Mouse (Mus musculus): ENCODE measurements around the gene Tppp2. TPM values are rescaled to one million over a fixed set of nuclear protein-coding genes. Genes with fewer than 3 reads are reported as not detected.
A peak's percentile ranks its signal among the peaks of the same experiment; 100 is the strongest.

Tppp2 gene
- polyA plus RNA-seq, 1 experiment: not detected

- H3K4me3 ChIP-seq (ENCODE audit: extremely low read depth, insufficient read depth, insufficient read length): peak overlapping the region; percentile 66
- H3K27ac ChIP-seq (ENCODE audit: insufficient read depth, low read length): no peak overlapping the region
- TF ChIP-seq CTCF (IDR thresholded peaks at IDR 0.05; ENCODE audit: extremely low read depth, insufficient read depth, insufficient read length, insufficient replicate concordance): no peak
- no peak for TF ChIP-seq POLR2A (IDR thresholded peaks at IDR 0.05; ENCODE audit: low read depth, low read length)
- WGBS: 29% methylated on average over 14 of the region's 14 CpGs
- H3K36me3 ChIP-seq (ENCODE audit: control insufficient read depth, insufficient read depth, low read length): no peaks in the 10 kb centered on the region
- DNase-seq (ENCODE audit: low read depth in 1 of 2, low spot score in 2 of 2): no peak
- peaks cover 3% of the 10 kb centered on the region for H3K4me1 ChIP-seq (ENCODE audit: control insufficient read depth, insufficient read depth, insufficient read length)
- H3K27me3 ChIP-seq (ENCODE audit: control insufficient read depth, insufficient read depth, low read length): peaks cover 12% of the 10 kb centered on the region
Measured at GRCm38 (mm10) chr14:51912391-51913061, 5.7 kb upstream of the Tppp2 start.

DNA sequence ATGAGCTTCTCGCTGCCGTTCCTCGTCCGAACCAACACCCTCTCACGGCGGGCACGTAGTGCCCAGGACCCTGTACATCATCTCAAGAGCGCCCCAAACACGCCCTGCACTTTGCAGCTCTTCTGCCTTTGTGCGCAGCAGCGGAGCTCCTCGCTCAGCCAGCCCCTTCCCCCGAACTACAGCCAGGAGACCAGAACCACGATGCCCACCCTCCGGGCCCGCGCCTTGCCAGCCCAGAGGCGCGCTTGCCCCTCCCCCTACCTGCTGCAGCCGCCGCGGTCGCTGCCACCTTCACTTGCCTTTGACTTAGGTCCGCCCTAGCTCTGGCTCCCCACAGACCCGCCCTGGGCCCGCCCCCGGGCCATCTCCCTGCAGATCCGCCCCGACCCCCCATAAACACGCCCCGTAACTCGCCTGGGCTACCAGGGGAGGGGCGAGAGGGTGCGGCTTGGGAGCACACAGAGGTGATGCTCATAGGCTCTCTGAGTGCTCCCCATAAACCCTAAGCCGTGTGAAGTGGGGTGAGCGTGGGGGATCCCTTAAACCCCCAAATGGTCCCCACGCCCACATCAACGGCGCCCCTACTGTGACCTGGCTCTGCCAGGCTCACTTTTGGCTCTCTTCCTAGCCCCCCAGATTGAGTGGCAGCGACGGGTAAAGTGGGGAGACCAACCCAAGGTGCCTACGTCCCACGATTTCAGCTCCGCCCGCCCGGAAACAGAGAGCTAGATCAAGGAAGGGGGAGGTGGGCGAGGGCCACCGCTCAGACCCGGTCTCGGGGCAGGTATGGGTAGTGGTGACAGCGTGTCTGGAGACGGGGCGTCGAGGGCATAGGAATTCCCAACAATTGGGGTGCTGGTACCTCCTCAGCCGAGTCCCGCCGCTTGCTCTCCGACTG, 4.9 kb upstream of the Tppp2 start:
- Histone ChIP-seq H3K27ac (ENCODE audit: insufficient read depth, low read length) (peak overlapping the region; percentile 94), H3K4me1 (ENCODE audit: control insufficient read depth, insufficient read depth, insufficient read length) (peaks cover 3% of the 10 kb centered on the region), H3K4me3 (ENCODE audit: extremely low read depth, insufficient read depth, insufficient read length) (peak overlapping the region; percentile 66), H3K36me3 (ENCODE audit: control insufficient read depth, insufficient read depth, low read length) (no peaks in the 10 kb centered on the region), H3K27me3 (ENCODE audit: control insufficient read depth, insufficient read depth, low read length) (peaks cover 12% of the 10 kb centered on the region)
- 2% methylated on average over 58 of the region's 58 CpGs for WGBS
- DNase-seq (ENCODE audit: low read depth in 1 of 2, low spot score in 2 of 2): peak; percentile 62 to 67
- 0 out of 2 replicates have a peak, but pooled peaks have one; percentile 9 for TF ChIP-seq POLR2A (IDR thresholded peaks at IDR 0.05; ENCODE audit: low read depth, low read length)
- TF ChIP-seq CTCF (IDR thresholded peaks at IDR 0.05; ENCODE audit: extremely low read depth, insufficient read depth, insufficient read length, insufficient replicate concordance): no peak

DNA sequence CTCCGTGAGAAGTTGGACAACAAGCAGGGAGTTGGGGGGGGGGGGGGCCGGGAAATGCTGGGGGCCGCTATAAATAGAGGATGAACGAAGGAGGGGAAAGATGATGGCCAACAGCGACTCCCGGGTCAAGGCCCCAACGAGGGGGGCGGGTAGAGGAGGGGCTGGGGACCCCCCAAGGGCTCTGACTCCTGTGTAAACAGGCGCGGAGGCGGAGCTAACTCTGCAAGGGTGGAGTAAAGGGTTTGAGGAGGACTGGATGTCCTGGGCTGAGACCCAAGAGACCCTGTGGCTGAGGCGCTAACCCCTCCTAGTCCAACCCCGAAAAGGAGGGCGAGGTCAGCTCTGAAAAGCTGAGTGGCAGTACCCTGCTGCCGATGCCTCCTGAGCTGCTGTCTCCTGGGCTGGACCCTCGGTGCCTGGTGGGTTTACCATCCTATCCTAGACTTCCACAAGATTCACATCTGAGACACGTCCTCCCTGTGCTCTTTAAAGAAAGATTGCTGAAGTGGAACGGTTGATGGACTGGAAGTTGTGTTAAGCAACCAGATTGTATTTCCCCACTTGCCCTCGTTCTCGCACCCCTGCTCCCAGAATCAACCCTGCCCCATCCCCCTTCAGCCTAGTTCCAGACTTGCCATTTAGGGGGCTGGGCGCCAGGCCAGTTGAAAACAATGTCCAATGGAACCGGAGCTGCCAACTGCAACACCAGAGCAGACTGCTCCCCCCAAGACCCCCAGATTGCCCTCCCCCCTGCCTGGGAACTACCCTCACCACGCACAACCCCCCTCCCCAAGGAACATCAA, 4.1 kb upstream of the Tppp2 start, which contains the start of gene Ndrg2:
Ndrg2 (minus strand) TSS at position 199 of the 803 bp plus-strand sequence.
- Histone ChIP-seq H3K27ac (ENCODE audit: insufficient read depth, low read length) (peak within 1 kb of the TSS; percentile 94), H3K4me1 (ENCODE audit: control insufficient read depth, insufficient read depth, insufficient read length) (peaks cover 3% of the 10 kb centered on the region), H3K4me3 (ENCODE audit: extremely low read depth, insufficient read depth, insufficient read length) (peak within 1 kb of the TSS; percentile 66), H3K36me3 (ENCODE audit: control insufficient read depth, insufficient read depth, low read length) (no peaks in the 10 kb centered on the region), H3K27me3 (ENCODE audit: control insufficient read depth, insufficient read depth, low read length) (peaks cover 12% of the 10 kb centered on the region)
- TF ChIP-seq POLR2A (IDR thresholded peaks at IDR 0.05; ENCODE audit: low read depth, low read length): no peak
- no peak for TF ChIP-seq CTCF (IDR thresholded peaks at IDR 0.05; ENCODE audit: extremely low read depth, insufficient read depth, insufficient read length, insufficient replicate concordance)
- WGBS: 11% methylated on average over 23 of the region's 23 CpGs
- DNase-seq (ENCODE audit: low read depth in 1 of 2, low spot score in 2 of 2): peak in 1 of 2 experiments; percentile 10

DNA sequence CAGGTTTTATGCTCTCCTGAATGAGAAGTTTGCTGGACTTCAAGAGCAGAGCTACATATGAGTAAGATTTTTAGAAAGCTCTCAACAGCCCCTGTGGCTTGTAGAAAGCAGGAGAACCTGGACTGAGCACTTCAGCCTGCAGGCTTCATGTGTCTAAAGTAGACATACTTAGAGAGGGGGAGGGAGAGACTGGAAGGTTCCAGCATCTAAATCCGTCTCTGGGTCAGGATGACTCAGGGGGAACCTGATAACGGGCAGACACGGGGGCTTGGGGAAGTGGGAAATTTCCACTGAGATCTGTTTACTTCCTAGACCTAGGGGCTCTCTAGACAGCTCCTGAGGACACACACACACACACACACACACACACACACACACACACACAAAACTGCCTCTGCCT, 3.2 kb upstream of the Tppp2 start:
- no peak overlapping the region for H3K4me3 ChIP-seq (ENCODE audit: extremely low read depth, insufficient read depth, insufficient read length)
- WGBS: 11% methylated on average over 3 of the region's 3 CpGs
- H3K27me3 ChIP-seq (ENCODE audit: control insufficient read depth, insufficient read depth, low read length): peaks cover 12% of the 10 kb centered on the region
- H3K36me3 ChIP-seq (ENCODE audit: control insufficient read depth, insufficient read depth, low read length): no peaks in the 10 kb centered on the region
- no peak overlapping the region for H3K27ac ChIP-seq (ENCODE audit: insufficient read depth, low read length)
- no peak for DNase-seq (ENCODE audit: low read depth in 1 of 2, low spot score in 2 of 2)
- no peak for TF ChIP-seq POLR2A (IDR thresholded peaks at IDR 0.05; ENCODE audit: low read depth, low read length)
- TF ChIP-seq CTCF (IDR thresholded peaks at IDR 0.05; ENCODE audit: extremely low read depth, insufficient read depth, insufficient read length, insufficient replicate concordance): no peak
- H3K4me1 ChIP-seq (ENCODE audit: control insufficient read depth, insufficient read depth, insufficient read length): peaks cover 3% of the 10 kb centered on the region

- TF ChIP-seq CTCF (IDR thresholded peaks at IDR 0.05; ENCODE audit: extremely low read depth, insufficient read depth, insufficient read length, insufficient replicate concordance) (no peak), POLR2A (IDR thresholded peaks at IDR 0.05; ENCODE audit: low read depth, low read length) (no peak)
- H3K36me3 ChIP-seq (ENCODE audit: control insufficient read depth, insufficient read depth, low read length): no peaks in the 10 kb centered on the region
Measured at GRCm38 (mm10) chr14:51916539-51916938, 1.7 kb upstream of the Tppp2 start.

DNA sequence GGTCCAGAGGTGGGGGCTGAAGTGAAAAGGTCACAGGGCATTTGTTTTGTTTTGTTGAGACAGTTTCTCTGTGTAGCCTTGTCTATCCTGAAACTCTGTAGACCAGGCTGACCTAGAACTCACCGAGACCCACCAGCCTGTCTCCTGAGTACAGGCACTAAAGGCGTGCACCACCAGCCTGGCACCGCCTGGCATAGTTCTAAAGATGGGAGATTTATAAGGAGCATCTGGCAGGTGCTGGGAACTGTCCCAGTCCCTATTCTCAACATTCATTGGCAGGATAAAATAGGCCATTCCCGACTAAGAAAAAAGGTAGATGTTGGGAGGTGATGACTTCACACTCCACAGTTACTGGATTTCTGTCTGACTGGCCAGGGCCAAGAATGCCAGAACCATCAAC, 741 bp downstream of the Tppp2 start:
- WGBS: 85% methylated on average over 4 of the region's 4 CpGs
- Histone ChIP-seq H3K4me1 (ENCODE audit: control insufficient read depth, insufficient read depth, insufficient read length) (no peaks in the 10 kb centered on the region), H3K27ac (ENCODE audit: insufficient read depth, low read length) (no peak overlapping the region), H3K36me3 (ENCODE audit: control insufficient read depth, insufficient read depth, low read length) (no peaks in the 10 kb centered on the region), H3K27me3 (ENCODE audit: control insufficient read depth, insufficient read depth, low read length) (0 out of 2 replicates have a peak, but pooled peaks cover under 1% of the 10 kb centered on the region), H3K4me3 (ENCODE audit: extremely low read depth, insufficient read depth, insufficient read length) (no peak overlapping the region)
- DNase-seq (ENCODE audit: low read depth in 1 of 2, low spot score in 2 of 2): no peak
- TF ChIP-seq POLR2A (IDR thresholded peaks at IDR 0.05; ENCODE audit: low read depth, low read length): no peak
- TF ChIP-seq CTCF (IDR thresholded peaks at IDR 0.05; ENCODE audit: extremely low read depth, insufficient read depth, insufficient read length, insufficient replicate concordance): no peak

More at GRCm38 (mm10) chr14:51916539-51916938, 1.7 kb upstream of the Tppp2 start:
- H3K4me3 ChIP-seq (ENCODE audit: extremely low read depth, insufficient read depth, insufficient read length): no peak overlapping the region
- WGBS: 93% methylated on average over 4 of the region's 4 CpGs
- peaks cover 3% of the 10 kb centered on the region for H3K4me1 ChIP-seq (ENCODE audit: control insufficient read depth, insufficient read depth, insufficient read length)
- H3K27me3 ChIP-seq (ENCODE audit: control insufficient read depth, insufficient read depth, low read length): peaks cover 12% of the 10 kb centered on the region
- no peak overlapping the region for H3K27ac ChIP-seq (ENCODE audit: insufficient read depth, low read length)
- no peak for DNase-seq (ENCODE audit: low read depth in 1 of 2, low spot score in 2 of 2)

Measured in spleen, adult 2 months (tissue).